Mouse (Mus musculus) hindbrain, embryonic 14.5 days (tissue): ENCODE measurements at regions not wholly inside any gene's neighbourhood (a gene's known extent, or its start where the extent isn't known, plus 50 kb on each side); places are given as distances from the start of the nearest gene placed in this dataset.
A peak's percentile ranks its signal among the peaks of the same experiment; 100 is the strongest.

Experiments
- ATAC-seq: fragments of 200-750 bp; cut with Nextera tagmentation; 2 replicates; pipeline ENCODE4 v1.8.0; 2017; ENCODE audit warnings: moderate number of reproducible peaks, mild to moderate bottlenecking, moderate TSS enrichment, moderate library complexity; ENCODE audit not compliant: low FRiP score
- DNase-seq: peaks from one replicate; pipeline ENCODE4 v3.0.0-alpha.2; 2015; ENCODE audit warnings: low spot score
- H3K27ac ChIP-seq: fragments of 300-500 bp; sonication (generic); 2 replicates; pipeline ENCODE4 v1.5.1; 2014; ENCODE audit warnings: mild to moderate bottlenecking, moderate library complexity
- H3K27me3 ChIP-seq: fragments of 300-500 bp; sonication (generic); 2 replicates; pipeline ENCODE4 v1.6.1; 2014; ENCODE audit warnings: mild to moderate bottlenecking, low read length, mixed read lengths; ENCODE audit not compliant: control insufficient read depth, insufficient read depth
- H3K36me3 ChIP-seq: fragments of 300-500 bp; sonication (generic); replicated peaks from 2 replicates; pipeline ENCODE4 v1.6.1; 2014; ENCODE audit not compliant: control insufficient read depth, insufficient read depth
- H3K4me1 ChIP-seq: fragments of 300-500 bp; sonication (generic); replicated peaks from 2 replicates; pipeline ENCODE4 v1.6.1; 2014; ENCODE audit warnings: antibody characterized with exemption, low read length, mixed read lengths; ENCODE audit not compliant: control insufficient read depth, insufficient read depth
- H3K4me2 ChIP-seq: fragments of 300-500 bp; sonication (generic); replicated peaks from 2 replicates; pipeline ENCODE4 v1.6.1; 2014; ENCODE audit warnings: mild to moderate bottlenecking, moderate library complexity
- H3K4me3 ChIP-seq: fragments of 300-500 bp; sonication (generic); replicated peaks from 2 replicates; pipeline ENCODE4 v1.5.1; 2014; ENCODE audit warnings: mild to moderate bottlenecking, low read length
- H3K9ac ChIP-seq: fragments of 300-500 bp; sonication (generic); 2 replicates; pipeline ENCODE4 v1.6.1; 2014
- H3K9me3 ChIP-seq: fragments of 300-500 bp; sonication (generic); 2 replicates; pipeline ENCODE4 v1.6.1; 2016; ENCODE audit warnings: low read length; ENCODE audit not compliant: control insufficient read depth
- WGBS: fragments of 180-500 bp; shearing (Covaris S2); extraction: QIAGEN DNeasy Blood & Tissue Kit; methylation state at CpG from one replicate; pipeline ENCODE4 v1.1.7; 2014; 5-methylcytosine and 5-hydroxymethylcytosine counted together

DNA sequence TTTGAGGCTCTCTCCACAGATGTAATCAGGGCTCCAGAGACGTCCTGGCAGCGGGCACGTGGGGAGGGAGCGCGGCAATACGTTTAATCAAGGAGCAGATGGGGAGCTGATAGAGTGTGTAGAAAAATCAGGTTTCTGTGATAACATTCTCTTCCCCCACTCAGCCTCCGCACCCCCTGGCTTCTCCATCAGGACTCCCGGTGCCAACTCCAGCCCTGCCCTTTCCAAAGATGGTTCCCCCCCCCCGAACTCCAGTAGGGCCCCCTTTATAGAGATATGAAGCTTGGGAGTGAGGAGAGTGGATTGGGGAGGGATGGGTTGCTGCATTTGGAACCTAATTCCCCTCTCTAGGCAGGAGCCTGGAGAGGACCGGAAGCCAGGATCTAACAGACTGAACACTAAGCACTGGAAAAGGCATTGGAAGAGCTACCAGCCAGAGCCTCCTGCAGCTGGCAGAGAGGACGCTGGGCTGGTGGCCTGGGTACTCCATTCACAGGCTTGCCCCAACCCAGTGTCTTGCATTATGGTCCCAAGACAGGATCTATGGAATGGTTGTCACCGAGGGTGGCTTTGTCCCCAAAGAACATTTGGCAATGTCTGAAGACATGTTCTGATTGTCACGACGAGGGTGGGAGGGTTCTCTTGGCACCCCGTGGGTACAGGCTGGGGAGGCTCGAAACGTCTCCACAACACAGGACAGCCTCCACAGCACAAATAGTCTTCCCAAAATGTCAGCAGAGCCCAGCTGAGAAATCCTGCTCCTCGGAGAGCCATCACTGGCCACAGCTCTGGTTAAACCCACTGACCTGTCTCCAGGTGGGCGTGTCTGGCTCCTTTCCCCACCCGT is 218.2 kb upstream of the Sdk2 start:
- Histone ChIP-seq H3K9me3 (no peaks in the 10 kb centered on the region), H3K27ac (no peak overlapping the region), H3K4me3 (no peak overlapping the region), H3K9ac (0 out of 2 replicates have a peak overlapping the region, but pooled peaks have one; percentile 10), H3K4me1 (peaks cover 20% of the 10 kb centered on the region), H3K4me2 (no peak overlapping the region), H3K27me3 (no peaks in the 10 kb centered on the region), H3K36me3 (no peaks in the 10 kb centered on the region)
- ATAC-seq = peak; percentile 50; the same call in 1 of the 2 replicates
- no peak for DNase-seq
- WGBS = 64% methylated on average over 20 of the region's 20 CpGs

DNA sequence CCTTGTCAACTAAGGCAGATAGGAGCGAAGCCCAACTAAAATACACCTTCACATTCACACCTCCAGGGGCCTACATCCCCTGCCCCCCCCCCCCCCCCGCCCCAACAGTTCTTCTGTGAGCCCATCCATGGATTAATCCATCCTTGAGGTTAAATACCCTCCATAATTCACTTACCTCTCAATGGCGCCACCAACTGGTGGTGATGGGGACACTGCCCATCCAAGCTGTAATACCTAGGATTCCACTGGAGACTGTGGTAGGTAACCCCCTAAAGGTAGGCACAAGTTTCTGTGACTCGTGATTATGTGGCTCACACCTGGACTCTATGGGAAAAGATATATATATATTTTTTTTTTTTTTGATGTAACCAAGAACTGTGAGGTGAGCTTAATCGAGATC is 216.4 kb upstream of the Sdk2 start:
- 54% methylated on average over 4 of the region's 5 CpGs for WGBS
- Histone ChIP-seq H3K9ac (no peak overlapping the region), H3K4me2 (no peak overlapping the region), H3K36me3 (no peaks in the 10 kb centered on the region), H3K27me3 (no peaks in the 10 kb centered on the region), H3K9me3 (no peaks in the 10 kb centered on the region), H3K4me1 (peaks cover 25% of the 10 kb centered on the region), H3K4me3 (no peak overlapping the region), H3K27ac (no peak overlapping the region)
- ATAC-seq (no peak), DNase-seq (no peak)

DNA sequence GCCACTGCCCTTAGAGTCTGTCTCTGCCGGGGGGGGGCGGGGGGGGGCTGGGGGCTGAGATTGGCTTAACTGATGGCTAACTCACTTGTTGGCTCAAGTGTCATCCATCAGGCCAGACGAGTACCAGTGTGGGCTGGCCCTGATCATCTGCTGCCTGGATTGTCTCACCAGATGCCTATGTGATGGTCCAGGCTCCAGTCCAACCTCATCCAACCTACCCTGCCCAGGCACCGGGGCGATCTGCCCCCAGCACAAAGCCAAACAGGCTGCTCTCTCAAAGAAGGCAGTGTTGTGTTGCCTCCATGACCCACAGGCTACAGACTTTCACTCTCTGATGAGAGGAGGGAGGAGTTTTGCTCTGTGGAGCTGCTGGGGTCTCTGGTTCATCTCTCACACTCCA is 215.7 kb upstream of the Sdk2 start:
- no peak overlapping the region for H3K9ac ChIP-seq
- ATAC-seq (no peak), DNase-seq (no peak)
- H3K27ac ChIP-seq = no peak overlapping the region
- no peak overlapping the region for H3K4me3 ChIP-seq
- no peaks in the 10 kb centered on the region for H3K27me3 ChIP-seq
- H3K4me1 ChIP-seq = peaks cover 30% of the 10 kb centered on the region
- no peaks in the 10 kb centered on the region for H3K36me3 ChIP-seq
- no peak overlapping the region for H3K4me2 ChIP-seq
- no peaks in the 10 kb centered on the region for H3K9me3 ChIP-seq
- WGBS = 66% methylated on average over 5 of the region's 5 CpGs

DNA sequence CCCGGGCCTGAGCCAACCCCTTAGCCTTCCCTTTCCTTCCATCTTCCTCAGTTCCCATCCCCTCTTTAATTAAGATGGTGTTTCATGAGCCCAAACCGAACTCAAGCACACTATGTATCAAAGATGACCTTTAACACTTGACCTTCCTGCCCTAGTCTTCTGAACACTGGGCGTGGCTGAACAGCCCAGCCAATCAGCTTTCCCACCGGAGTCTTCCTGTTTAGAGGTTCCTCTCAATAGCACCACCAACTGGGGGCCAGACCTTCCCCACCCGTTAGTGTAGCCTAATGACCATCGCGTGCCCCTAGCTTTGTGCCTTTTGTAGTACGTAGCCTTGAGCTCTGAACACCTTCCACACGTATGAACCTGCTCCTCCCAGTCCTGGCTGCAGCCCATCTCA is 215.0 kb upstream of the Sdk2 start:
- Histone ChIP-seq H3K27me3 (no peaks in the 10 kb centered on the region), H3K4me2 (no peak overlapping the region), H3K9ac (no peak overlapping the region), H3K27ac (no peak overlapping the region), H3K4me3 (no peak overlapping the region), H3K9me3 (no peaks in the 10 kb centered on the region), H3K36me3 (no peaks in the 10 kb centered on the region), H3K4me1 (peaks cover 35% of the 10 kb centered on the region)
- DNase-seq = no peak
- 79% methylated on average over 9 of the region's 9 CpGs for WGBS
- ATAC-seq = no peak

DNA sequence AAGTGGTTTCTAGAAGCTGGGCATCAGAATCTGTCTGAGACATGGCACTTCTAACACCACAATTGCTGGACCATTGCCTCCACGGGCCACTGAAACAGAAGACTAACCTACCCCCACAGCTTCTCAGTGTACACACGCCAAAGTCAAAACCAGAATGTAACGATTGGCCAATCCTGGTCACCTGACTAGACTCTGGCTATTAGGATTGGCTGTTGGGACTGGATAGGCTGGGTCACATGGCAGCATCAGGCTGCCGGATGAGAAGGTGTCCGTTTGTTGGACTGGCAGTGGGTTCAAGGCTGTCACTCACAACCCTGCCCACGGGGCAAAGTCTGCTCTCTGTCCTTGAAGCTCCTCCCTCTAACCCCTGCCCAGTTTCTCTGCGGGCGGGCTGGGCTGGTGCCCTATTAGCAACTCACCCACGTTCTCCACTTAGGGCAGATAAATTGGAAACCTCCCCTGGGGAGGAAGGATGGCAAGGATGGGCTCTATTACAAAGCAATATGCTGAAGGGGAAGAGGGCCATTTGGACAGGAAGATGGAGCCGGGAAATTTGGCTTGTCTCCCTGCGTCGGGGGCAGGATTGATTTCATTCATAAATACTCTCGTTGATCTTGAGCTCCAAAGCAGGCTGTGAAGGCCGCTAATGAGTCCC is 214.3 kb upstream of the Sdk2 start:
- DNase-seq (no peak), ATAC-seq (no peak)
- WGBS = 79% methylated on average over 14 of the region's 14 CpGs

DNA sequence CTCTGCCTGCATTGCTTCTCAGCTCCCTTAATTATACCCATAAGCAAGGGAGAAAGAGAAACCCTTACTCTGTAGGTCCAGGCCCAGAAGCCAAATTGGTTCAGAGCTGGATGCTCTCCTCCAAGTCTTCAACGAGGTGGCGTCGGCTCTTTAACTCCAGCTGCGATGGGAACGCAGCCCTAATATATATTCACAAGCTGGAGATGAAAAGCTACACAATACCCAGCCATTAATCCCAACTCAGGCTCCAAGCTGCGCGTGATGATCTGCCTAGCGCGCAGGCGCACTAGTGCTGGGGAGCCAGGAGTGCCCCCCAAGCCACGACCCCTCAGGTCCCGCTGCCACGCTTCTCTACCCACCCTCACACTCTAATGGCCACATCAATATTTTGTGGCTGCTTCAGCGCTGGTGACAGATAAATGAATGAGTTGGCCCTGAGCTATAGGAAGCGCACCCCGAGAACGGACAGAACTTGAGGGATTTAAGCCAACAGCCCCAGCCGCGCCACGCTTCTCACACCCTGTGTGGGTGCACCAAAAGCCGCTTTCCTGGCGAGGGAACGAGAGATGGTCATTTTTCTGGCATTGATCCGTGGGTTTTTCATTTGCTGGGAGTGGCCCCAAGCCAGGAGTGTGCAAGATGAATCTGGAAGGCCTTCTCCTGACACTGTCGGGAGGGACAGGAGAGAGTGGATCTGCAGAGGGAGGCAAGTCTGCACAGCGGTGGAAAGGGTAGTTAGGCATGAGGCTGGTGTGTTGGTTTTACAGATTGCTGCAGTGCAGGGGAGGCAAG is 210.9 kb upstream of the Sdk2 start:
- no peak for ATAC-seq

More for the DNA sequence above, 214.3 kb upstream of the Sdk2 start:
- no peak overlapping the region for H3K9ac ChIP-seq
- no peaks in the 10 kb centered on the region for H3K9me3 ChIP-seq
- peaks cover 35% of the 10 kb centered on the region for H3K4me1 ChIP-seq
- H3K4me2 ChIP-seq = no peak overlapping the region
- H3K36me3 ChIP-seq = no peaks in the 10 kb centered on the region
- no peak overlapping the region for H3K27ac ChIP-seq
- H3K27me3 ChIP-seq = no peaks in the 10 kb centered on the region
- no peak overlapping the region for H3K4me3 ChIP-seq

DNA sequence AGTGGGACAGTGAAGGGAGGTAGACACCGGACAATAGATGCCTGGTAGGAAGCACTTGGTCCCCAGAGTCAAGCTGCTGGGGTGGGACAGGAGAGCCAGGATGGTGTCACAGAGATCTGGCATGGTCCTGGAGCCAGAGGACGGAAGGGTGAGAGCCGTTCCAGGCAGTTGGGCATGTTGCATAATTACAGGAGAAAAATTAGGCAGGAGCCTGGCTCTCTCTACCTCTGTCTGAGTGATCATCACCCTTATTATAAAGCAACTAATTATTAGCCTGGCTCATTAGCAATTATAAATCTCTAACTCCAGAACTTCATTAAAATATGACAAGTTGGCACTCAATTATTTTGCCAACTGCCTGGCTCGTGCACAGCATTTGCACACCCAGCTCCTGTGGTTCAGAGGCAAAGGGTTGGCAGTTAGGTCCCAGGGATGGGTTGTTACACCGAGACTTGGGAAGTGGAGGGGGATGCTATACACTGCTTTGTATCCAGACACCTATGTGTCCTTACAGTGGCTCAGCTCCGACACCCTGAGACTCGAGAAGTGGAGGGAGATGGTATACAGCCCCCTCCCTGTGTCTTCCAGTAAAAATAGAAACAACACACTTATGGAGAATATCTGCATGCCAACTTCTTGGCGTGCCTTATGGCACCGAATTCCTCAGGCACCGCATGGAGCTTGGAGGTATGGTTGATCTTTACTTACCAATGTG is 203.7 kb upstream of the Sdk2 start:
- Histone ChIP-seq H3K4me3 (no peak overlapping the region), H3K4me1 (no peaks in the 10 kb centered on the region), H3K9me3 (no peaks in the 10 kb centered on the region), H3K27me3 (no peaks in the 10 kb centered on the region), H3K4me2 (no peak overlapping the region), H3K27ac (no peak overlapping the region), H3K9ac (no peak overlapping the region), H3K36me3 (no peaks in the 10 kb centered on the region)
- 78% methylated on average over 10 of the region's 10 CpGs for WGBS
- DNase-seq = no peak
- no peak for ATAC-seq

More for the DNA sequence above, 210.9 kb upstream of the Sdk2 start:
- Histone ChIP-seq H3K36me3 (no peaks in the 10 kb centered on the region), H3K9me3 (no peaks in the 10 kb centered on the region), H3K4me1 (peaks cover 22% of the 10 kb centered on the region; the same call in 1 of the 2 replicates), H3K9ac (no peak overlapping the region), H3K4me3 (no peak overlapping the region), H3K4me2 (no peak overlapping the region), H3K27me3 (no peaks in the 10 kb centered on the region), H3K27ac (no peak overlapping the region; the same call in 1 of the 2 replicates)
- DNase-seq = no peak
- WGBS = 63% methylated on average over 26 of the region's 26 CpGs

DNA sequence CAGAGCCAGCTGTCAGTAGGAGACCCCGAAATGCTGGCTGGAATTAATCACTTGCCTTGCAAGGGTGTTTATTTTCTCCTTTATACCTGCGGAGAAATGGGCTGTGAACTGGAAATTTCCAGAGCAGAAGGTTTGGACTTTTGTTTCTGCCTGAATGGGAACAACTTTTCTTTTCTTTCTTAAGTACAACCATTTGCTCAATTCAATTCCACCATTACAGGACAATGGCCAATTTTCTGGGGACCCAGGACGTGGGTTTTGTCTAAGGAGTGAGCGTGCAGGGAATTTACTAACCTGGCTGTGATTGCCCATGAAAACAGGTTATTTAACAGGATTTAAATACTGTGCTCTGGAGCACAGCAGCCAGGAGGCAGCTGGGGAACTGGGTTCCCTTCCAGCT is 195.1 kb upstream of the Sdk2 start:
- H3K9me3 ChIP-seq = no peaks in the 10 kb centered on the region
- 45% methylated on average over 4 of the region's 4 CpGs for WGBS
- ATAC-seq (no peak), DNase-seq (no peak)
- H3K27me3 ChIP-seq = no peaks in the 10 kb centered on the region
- H3K4me1 ChIP-seq = no peaks in the 10 kb centered on the region
- H3K9ac ChIP-seq = no peak overlapping the region
- H3K36me3 ChIP-seq = no peaks in the 10 kb centered on the region
- H3K27ac ChIP-seq = no peak overlapping the region
- H3K4me3 ChIP-seq = no peak overlapping the region
- no peak overlapping the region for H3K4me2 ChIP-seq
